Mouse (Mus musculus) neural tube, embryonic 14.5 days (tissue): ENCODE data around the gene Ube3b. TPM values are rescaled to one million over a fixed set of nuclear protein-coding genes. Genes with fewer than 3 reads are reported as not detected.

ENCODE experiments used
- microRNA-seq: library from miRNA; unstranded; fragments of <30 nt; microRNA quantifications from one replicate; pipeline ENCODE4, GENCODE M21; 2016
- polyA plus RNA-seq: library from polyadenylated mRNA; unstranded; fragments of >200 nt; fragmentation: Nextera tagmentation; extraction: Ambion mirVana; gene quantifications from 2 replicates; pipeline ENCODE4 v1.2.1, GENCODE M21; 2014

Gene Ube3b
- polyA plus RNA-seq, 1 experiment from 2014 or later: 46.7 TPM

Small RNAs within 50 kb of the gene (microRNA-seq; reads per million reads assigned to microRNA genes)
- not detected for gene Mir7027

Other genes starting within 250 kb of the Ube3b start
- gene Acacb, start 234.1 kb upstream of the Ube3b start, polyA plus RNA-seq: 3.2 and 4.8 TPM in 2 replicates
- gene Foxn4, start 106.8 kb upstream of the Ube3b start, polyA plus RNA-seq: not detected in 2 replicates
- 0.75 and 0.88 TPM in 2 replicates for gene Myo1h, start 91.4 kb upstream of the Ube3b start, polyA plus RNA-seq
- 42.4 and 65.1 TPM in 2 replicates for gene Kctd10, start 99 bp upstream of the Ube3b start, polyA plus RNA-seq
- 31.5 and 31.8 TPM in 2 replicates for gene Mmab, start 63.5 kb downstream of the Ube3b start, polyA plus RNA-seq
- 71.9 and 78.7 TPM in 2 replicates for gene Mvk, start 63.7 kb downstream of the Ube3b start, polyA plus RNA-seq
- 5.3 and 7.0 TPM in 2 replicates for gene Fam222a, start 187.4 kb downstream of the Ube3b start, polyA plus RNA-seq